Mouse (Mus musculus) cerebellum, postnatal 36 days (tissue): ENCODE measurements around the gene Vmn2r117.
"Not testable (repeated sequence)": the region's sequence is repeated elsewhere in the genome, so short reads cannot be mapped to it uniquely, and the experiment has no call there.

Experiments used
- DNase-seq, 2 experiments: peaks; one replicate each; pipeline ENCODE4 v3.0.0; 2021 to 2022; ENCODE audit warnings: mixed read lengths in 2 of 2

Vmn2r117 gene

DNA sequence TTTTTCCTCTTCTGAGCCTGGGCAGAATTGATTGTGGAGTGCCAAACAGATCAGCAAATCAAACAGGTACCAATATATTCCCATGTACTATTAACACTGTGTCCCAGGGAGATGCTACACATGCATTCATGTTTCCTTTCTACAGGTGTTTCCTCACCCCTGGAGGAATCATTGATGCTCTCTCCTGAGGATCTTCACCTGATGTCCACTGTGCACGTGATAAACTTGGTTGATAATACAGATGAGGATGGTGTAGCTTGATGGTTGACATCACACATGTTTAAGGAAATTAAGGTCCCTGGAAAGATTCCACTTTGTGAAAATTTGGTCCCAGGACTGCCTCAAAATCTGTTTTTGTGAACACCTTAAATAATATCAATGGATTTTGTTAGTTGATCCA lies at the start of gene Vmn2r117:
Gene Vmn2r117, minus strand, starts transcription at position 101 of the 400 bp plus-strand sequence.
- DNase-seq, result not testable (repeated sequence)

DNA sequence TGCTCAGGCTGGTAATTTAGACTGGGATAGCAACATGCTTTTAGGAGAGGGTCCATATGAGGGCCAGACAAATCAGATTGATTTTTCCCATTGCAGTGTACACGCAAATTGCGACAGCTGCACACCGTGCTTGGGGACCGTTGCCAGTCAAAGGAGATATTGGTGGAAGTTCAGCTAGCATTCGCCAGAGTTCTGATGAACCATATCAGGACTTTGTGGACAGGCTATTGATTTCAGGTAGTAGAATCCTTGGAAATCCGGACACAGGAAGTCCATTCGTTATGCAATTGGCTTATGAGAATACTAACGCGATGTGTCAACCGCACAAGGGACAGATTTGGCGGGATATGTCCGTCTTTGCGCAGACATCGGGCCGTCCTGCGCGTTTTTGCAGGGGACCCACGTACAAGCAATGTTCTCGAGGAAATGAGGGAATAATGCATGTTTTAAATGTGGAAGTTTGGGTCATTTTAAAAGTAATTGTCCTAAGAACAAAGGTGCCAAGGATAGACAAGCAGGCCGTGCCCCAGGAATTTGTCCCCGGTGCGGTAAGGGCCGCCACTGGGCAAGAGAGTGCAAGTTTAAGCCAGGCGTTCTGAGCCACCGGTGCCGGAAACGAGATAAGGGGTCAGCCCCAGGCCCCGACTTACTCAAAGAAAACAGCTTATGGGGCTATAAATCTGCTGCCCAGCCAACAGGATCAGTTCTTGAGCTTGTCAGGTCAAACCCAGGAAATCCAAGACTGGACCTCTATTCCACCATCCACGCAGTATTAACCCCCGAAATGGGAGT lies 43.6 kb upstream of the Vmn2r117 start:
- not testable (repeated sequence) for DNase-seq

DNA sequence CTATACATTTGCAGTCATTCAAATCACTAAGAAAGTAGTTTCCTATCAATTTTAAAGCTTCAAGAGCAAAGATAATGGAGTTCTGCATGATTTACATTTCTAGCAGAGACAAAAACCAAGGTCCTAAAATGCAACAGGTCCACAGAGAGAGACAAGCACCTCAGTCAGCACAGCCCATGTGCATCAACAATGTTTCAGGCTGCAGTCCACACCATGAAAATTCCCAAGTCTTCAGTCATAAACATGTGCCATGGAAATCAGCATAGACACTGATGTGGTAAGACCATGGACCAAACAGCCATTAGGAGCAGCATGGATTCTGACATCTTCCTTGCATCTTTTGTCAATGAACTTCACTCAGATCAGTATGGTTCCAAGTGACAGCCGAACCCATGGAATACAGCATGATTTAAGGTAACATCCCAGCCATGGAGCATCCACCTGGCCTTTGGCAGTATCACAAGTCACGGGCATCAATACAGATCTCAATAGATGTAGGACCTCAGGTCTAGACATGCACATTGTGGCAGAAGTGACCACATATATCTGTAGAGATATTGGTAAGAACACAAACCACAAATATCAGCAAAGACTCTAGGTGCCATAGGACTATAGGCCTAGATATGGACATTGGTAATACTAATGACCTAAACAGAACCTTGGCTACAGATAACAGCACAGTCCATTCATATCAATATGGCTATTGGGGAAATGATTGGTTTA lies 39.4 kb upstream of the Vmn2r117 start:
- no peak for DNase-seq

DNA sequence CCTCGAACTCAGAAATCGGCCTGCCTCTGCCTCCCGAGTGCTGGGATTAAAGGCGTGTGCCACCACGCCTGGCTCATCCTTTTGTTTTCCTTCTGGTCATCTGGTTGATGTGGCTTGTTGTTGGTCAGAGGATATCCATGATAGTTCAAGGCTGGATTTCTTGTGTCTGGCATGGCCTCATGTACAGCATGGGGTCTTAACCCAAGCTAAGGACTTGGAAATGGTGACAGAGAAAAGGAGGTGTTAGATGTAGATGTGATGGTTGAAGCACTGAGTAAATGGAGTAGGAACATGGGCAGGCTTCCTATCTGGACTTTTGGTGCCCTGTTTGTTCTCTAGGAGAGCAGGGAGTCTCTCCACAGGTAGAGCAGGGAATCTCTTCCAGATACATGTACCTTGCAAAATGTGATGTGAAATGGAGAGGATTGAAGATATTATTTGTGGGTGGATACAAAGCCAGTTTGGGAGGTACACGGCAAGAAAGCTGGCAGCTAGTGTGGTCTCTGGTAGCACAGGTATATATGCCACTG lies 46.3 kb downstream of the Vmn2r117 start:
- no peak for DNase-seq
